ENCODE assay signal across 13 mouse cellular contexts in genomic region chr7:28971029-28971428, GRCm38 (mm10). TPM values are rescaled to one million over a fixed set of nuclear protein-coding genes. Genes with fewer than 3 reads are reported as not detected.
A peak's percentile ranks its signal among the peaks of the same experiment; 100 is the strongest.
DNase-seq lines count a peak whose midpoint lies in the region; ATAC-seq and TF ChIP-seq lines count a peak whose summit lies in the region.
"Had no signal": no experiment of that assay in that cellular context is flagged by ENCODE, and none has a peak within 500 bp of the region (broad histone marks: within the 10 kb centered on the region; RNA-seq: fewer than 3 reads in every experiment).

No protein-coding gene starts in this region.

- peak overlapping the region; percentile 42 for H3K27ac ChIP-seq in heart, adult 2 months
- 0 out of 2 replicates have a peak overlapping the region, but pooled peaks have one; percentile 1 for H3K27ac ChIP-seq in liver, embryonic 15.5 days (replicated peaks)
- no peak overlapping the region for H3K27ac ChIP-seq in liver, embryonic 12.5 days
- H3K27ac ChIP-seq in stomach, embryonic 16.5 days (ENCODE audit: low read length), result peak overlapping the region; percentile 91
- H3K27ac ChIP-seq: forebrain, embryonic 12.5 days; hindbrain, embryonic 15.5 days had no signal

- no peak overlapping the region for H3K4me3 ChIP-seq in heart, adult 2 months
- no peak overlapping the region for H3K4me3 ChIP-seq in liver, embryonic 15.5 days (replicated peaks)
- no peak overlapping the region for H3K4me3 ChIP-seq in liver, embryonic 12.5 days
- H3K4me3 ChIP-seq in stomach, embryonic 16.5 days (replicated peaks; ENCODE audit: low read length), result no peak overlapping the region
- H3K4me3 ChIP-seq: forebrain, embryonic 12.5 days; hindbrain, embryonic 15.5 days; megakaryocyte, embryonic 14.5 days had no signal

- H3K27me3 ChIP-seq in heart, adult 2 months (ENCODE audit: control insufficient read depth, insufficient read depth, low read length), result no peaks in the 10 kb centered on the region
- no peaks in the 10 kb centered on the region for H3K27me3 ChIP-seq in liver, embryonic 15.5 days
- H3K27me3 ChIP-seq in liver, embryonic 12.5 days (replicated peaks), result no peaks in the 10 kb centered on the region
- H3K27me3 ChIP-seq in stomach, embryonic 16.5 days (ENCODE audit: control insufficient read depth, insufficient read depth, low read length), result no peaks in the 10 kb centered on the region
- H3K27me3 ChIP-seq: forebrain, embryonic 12.5 days; hindbrain, embryonic 15.5 days; megakaryocyte, embryonic 14.5 days had no signal

- TF ChIP-seq CTCF in heart, adult 2 months (IDR thresholded peaks at IDR 0.05), result no peak

- no peak for TF ChIP-seq POLR2A in heart, adult 2 months (IDR thresholded peaks at IDR 0.05; ENCODE audit: insufficient read depth, low read depth, low read length)

- H3K79me2 ChIP-seq in heart, adult 2 months (replicated peaks; ENCODE audit: control insufficient read depth, insufficient read depth, low read length), result no peaks in the 10 kb centered on the region

- peaks cover 7% of the 10 kb centered on the region for H3K4me1 ChIP-seq in heart, adult 2 months (ENCODE audit: control insufficient read depth, insufficient read depth, low read length)
- H3K4me1 ChIP-seq in liver, embryonic 15.5 days (replicated peaks), result peaks cover 18% of the 10 kb centered on the region
- peaks cover 27% of the 10 kb centered on the region for H3K4me1 ChIP-seq in liver, embryonic 12.5 days
- peaks cover 31% of the 10 kb centered on the region; the same call in 1 of the 2 replicates for H3K4me1 ChIP-seq in stomach, embryonic 16.5 days (ENCODE audit: control insufficient read depth, insufficient read depth, low read length)
- H3K4me1 ChIP-seq: forebrain, embryonic 12.5 days; hindbrain, embryonic 15.5 days had no signal

- no peak for DNase-seq in heart, adult 2 months
- DNase-seq in heart, adult 18-20 months, result no peak
- DNase-seq in gastrocnemius, postnatal 4 days (ENCODE audit: low spot score in 2 of 2), result no peak
- DNase-seq: cerebellum, adult 8-10 months; thymus, postnatal 14 days had no signal

- no peaks in the 10 kb centered on the region for H3K36me3 ChIP-seq in heart, adult 2 months (ENCODE audit: control insufficient read depth, insufficient read depth, low read length)
- peaks cover 50% of the 10 kb centered on the region for H3K36me3 ChIP-seq in liver, embryonic 15.5 days (replicated peaks)
- peaks cover 58% of the 10 kb centered on the region for H3K36me3 ChIP-seq in liver, embryonic 12.5 days
- H3K36me3 ChIP-seq in stomach, embryonic 16.5 days (ENCODE audit: control insufficient read depth, insufficient read depth, low read length), result peaks cover 4% of the 10 kb centered on the region

- ATAC-seq in liver, embryonic 15.5 days (ENCODE audit: insufficient read depth), result no peak
- no peak for ATAC-seq in liver, embryonic 12.5 days
- ATAC-seq in granulocyte monocyte progenitor cell, adult 5-6 weeks (replicated peaks; ENCODE audit: poor library complexity, severe bottlenecking), result peak; percentile 64
- ATAC-seq in stomach, embryonic 16.5 days (ENCODE audit: insufficient read depth, low FRiP score), result peak; percentile 54
- no peak for ATAC-seq in cerebellum, adult (ENCODE audit: insufficient number of reproducible peaks, low FRiP score, low TSS enrichment)

- H3K9me3 ChIP-seq in liver, embryonic 15.5 days (replicated peaks), result no peaks in the 10 kb centered on the region
- no peaks in the 10 kb centered on the region for H3K9me3 ChIP-seq in liver, embryonic 12.5 days (replicated peaks)
- no peaks in the 10 kb centered on the region for H3K9me3 ChIP-seq in stomach, embryonic 16.5 days (replicated peaks; ENCODE audit: control insufficient read depth, low read length)
- H3K9me3 ChIP-seq: forebrain, embryonic 12.5 days; hindbrain, embryonic 15.5 days; megakaryocyte, embryonic 14.5 days had no signal

- intact Hi-C loops in heart, adult 2 months (cut with DNase I), result loop anchor here (5.0 kb wide), 2 partner anchors 34 to 194 kb away; no protein-coding TSS in a partner anchor

- no peak for TF ChIP-seq EP300 in heart, adult 2 months (IDR thresholded peaks at IDR 0.05; ENCODE audit: insufficient read depth, low read depth, low read length)

- H3K4me2 ChIP-seq in liver, embryonic 15.5 days, result no peak overlapping the region
- no peak overlapping the region for H3K4me2 ChIP-seq in liver, embryonic 12.5 days
- 0 out of 2 replicates have a peak overlapping the region, but pooled peaks have one; percentile 12 for H3K4me2 ChIP-seq in stomach, embryonic 16.5 days (ENCODE audit: low read depth, low read length)
- H3K4me2 ChIP-seq: forebrain, embryonic 12.5 days; hindbrain, embryonic 15.5 days had no signal

- WGBS in heart, adult 2 months, result 78% methylated on average over 7 of the region's 7 CpGs
- WGBS in liver, embryonic 15.5 days (ENCODE audit: insufficient replicate concordance), result 64% methylated on average over 7 of the region's 7 CpGs
- 72% methylated on average over 7 of the region's 7 CpGs for WGBS in liver, embryonic 12.5 days (ENCODE audit: insufficient replicate concordance)
- WGBS in stomach, embryonic 16.5 days, result 65% methylated on average over 7 of the region's 7 CpGs

- H3K9ac ChIP-seq in heart, adult 2 months (ENCODE audit: low read depth, low read length), result no peak overlapping the region
- no peak overlapping the region for H3K9ac ChIP-seq in liver, embryonic 15.5 days
- H3K9ac ChIP-seq in liver, embryonic 12.5 days, result no peak overlapping the region
- no peak overlapping the region; the same call in 1 of the 2 replicates for H3K9ac ChIP-seq in stomach, embryonic 16.5 days (ENCODE audit: low read length)
- H3K9ac ChIP-seq: forebrain, embryonic 12.5 days; hindbrain, embryonic 15.5 days had no signal

RNA-seq across cellular contexts. Expression of gene Actn4, which starts 8.9 kb away (rescaled TPM):
- 10 to 100 TPM; 66.1 to 85.7 TPM for total RNA-seq in heart, adult 2 months (2021)
- polyA plus RNA-seq in heart, adult 2 months (2012; rRNA removed), result 123 and 132 TPM in 2 replicates
- total RNA-seq in heart, adult 18-20 months (2021), result 10 to 100 TPM; 64.7 to 66.4 TPM
- 126 and 147 TPM in 2 replicates for polyA plus RNA-seq in liver, embryonic 15.5 days (2015; fragmentation: Nextera tagmentation; extraction: Ambion mirVana)
- polyA plus RNA-seq in liver, embryonic 12.5 days (2016; fragmentation: Nextera tagmentation; extraction: Ambion mirVana), result 165 and 166 TPM in 2 replicates
- total RNA-seq in granulocyte monocyte progenitor cell, adult 5-6 weeks (2014; fragmentation: Nextera tagmentation), result 85.8 and 94.3 TPM in 2 replicates
- total RNA-seq in granulocyte monocyte progenitor cell, adult 5-6 weeks (2017), result 40.2 and 47.1 TPM in 2 replicates
- 413 and 449 TPM in 2 replicates for polyA plus RNA-seq in stomach, embryonic 16.5 days (2015; fragmentation: Nextera tagmentation; extraction: Ambion mirVana)
- total RNA-seq in gastrocnemius, postnatal 4 days (2021), result 100 to 1,000 TPM; 133 to 160 TPM

RNA-seq across cellular contexts. Expression of gene Eif3k, which starts 10.6 kb away (rescaled TPM):
- 100 to 1,000 TPM; 156 to 177 TPM for total RNA-seq in heart, adult 2 months (2021)
- 221 and 283 TPM in 2 replicates for polyA plus RNA-seq in heart, adult 2 months (2012; rRNA removed)
- total RNA-seq in heart, adult 18-20 months (2021), result 100 to 1,000 TPM; 166 to 176 TPM
- 209 and 222 TPM in 2 replicates for polyA plus RNA-seq in liver, embryonic 15.5 days (2015; fragmentation: Nextera tagmentation; extraction: Ambion mirVana)
- polyA plus RNA-seq in liver, embryonic 12.5 days (2016; fragmentation: Nextera tagmentation; extraction: Ambion mirVana), result 325 and 336 TPM in 2 replicates
- total RNA-seq in granulocyte monocyte progenitor cell, adult 5-6 weeks (2014; fragmentation: Nextera tagmentation), result 474 TPM in 2 replicates
- total RNA-seq in granulocyte monocyte progenitor cell, adult 5-6 weeks (2017), result 400 and 462 TPM in 2 replicates
- polyA plus RNA-seq in stomach, embryonic 16.5 days (2015; fragmentation: Nextera tagmentation; extraction: Ambion mirVana), result 339 and 345 TPM in 2 replicates
- total RNA-seq in gastrocnemius, postnatal 4 days (2021), result 100 to 1,000 TPM; 191 to 212 TPM

RNA-seq across cellular contexts. Expression of gene Map4k1, which starts 10.8 kb away (rescaled TPM):
- 1 to 10 TPM in 1 of 2 experiments, under 1 TPM in 1; 0.91 to 1.1 TPM for total RNA-seq in heart, adult 2 months (2021)
- 2.7 and 3.4 TPM in 2 replicates for polyA plus RNA-seq in heart, adult 2 months (2012; rRNA removed)
- 1 to 10 TPM in 1 of 2 experiments, under 1 TPM in 1; 0.45 to 4.2 TPM for total RNA-seq in heart, adult 18-20 months (2021)
- 21.6 and 26.3 TPM in 2 replicates for polyA plus RNA-seq in liver, embryonic 15.5 days (2015; fragmentation: Nextera tagmentation; extraction: Ambion mirVana)
- polyA plus RNA-seq in liver, embryonic 12.5 days (2016; fragmentation: Nextera tagmentation; extraction: Ambion mirVana), result 33.3 and 35.0 TPM in 2 replicates
- 46.1 and 62.3 TPM in 2 replicates for total RNA-seq in granulocyte monocyte progenitor cell, adult 5-6 weeks (2014; fragmentation: Nextera tagmentation)
- 42.4 and 48.7 TPM in 2 replicates for total RNA-seq in granulocyte monocyte progenitor cell, adult 5-6 weeks (2017)
- polyA plus RNA-seq in stomach, embryonic 16.5 days (2015; fragmentation: Nextera tagmentation; extraction: Ambion mirVana), result 7.9 and 8.4 TPM in 2 replicates
- total RNA-seq in gastrocnemius, postnatal 4 days (2021), result 1 to 10 TPM; 1.3 to 1.6 TPM

Comparison
In these comparisons a context has a peak if more than half of its experiments do, and no peak if none do; other contexts are left out.
1. ATAC-seq: peak in granulocyte monocyte progenitor cell, adult 5-6 weeks (single experiment) and stomach, embryonic 16.5 days (single experiment); none in liver, embryonic 15.5 days (single experiment), liver, embryonic 12.5 days (single experiment) and cerebellum, adult (single experiment).
2. RNA of gene Map4k1, which starts 10.8 kb away (total RNA-seq): 42.4 to 62.3 TPM in granulocyte monocyte progenitor cell, adult 5-6 weeks; 0.45 to 4.2 TPM in heart, adult 18-20 months, 1.3 to 1.6 TPM in gastrocnemius, postnatal 4 days and 0.91 to 1.1 TPM in heart, adult 2 months; every median in the first group is over 4 times any median in the second.